Mouse (Mus musculus): ENCODE results near the gene Tmc1.

Tmc1 gene

GRCm38 (mm10) chr19:20799460-20799859 lies 154.5 kb downstream of the Tmc1 start:
- in situ Hi-C loops (cut with MboI, MseI), result loop anchor here (10.0 kb wide), 2 partner anchors 365 to 765 kb away; no protein-coding TSS in a partner anchor

GRCm38 (mm10) chr19:20797558-20798101 lies 156.4 kb downstream of the Tmc1 start:
- in situ Hi-C loops (cut with MboI, MseI), result loop anchor here (10.0 kb wide), 2 partner anchors 367 to 767 kb away; no protein-coding TSS in a partner anchor

- in situ Hi-C loops (cut with MboI, MseI), result loop anchor here (10.0 kb wide), 2 partner anchors 369 to 769 kb away; no protein-coding TSS in a partner anchor
Measured at GRCm38 (mm10) chr19:20796001-20796400, 158.0 kb downstream of the Tmc1 start.

- in situ Hi-C loops (cut with MboI, MseI), result loop anchor here (10.0 kb wide), 2 partner anchors 370 to 770 kb away; no protein-coding TSS in a partner anchor
Measured at GRCm38 (mm10) chr19:20794999-20795398, 159.0 kb downstream of the Tmc1 start.

GRCm38 (mm10) chr19:20792811-20793210 lies 161.2 kb downstream of the Tmc1 start:
- in situ Hi-C loops (cut with MboI, MseI), result loop anchor here (10.0 kb wide), 2 partner anchors 372 to 772 kb away; no protein-coding TSS in a partner anchor

- in situ Hi-C loops (cut with MboI, MseI), result no loop called here
Measured at GRCm38 (mm10) chr19:20787289-20787688, 166.7 kb downstream of the Tmc1 start.

GRCm38 (mm10) chr19:20775681-20776080 lies 178.3 kb downstream of the Tmc1 start:
- in situ Hi-C loops (cut with MboI, MseI), result loop anchor here in 1 of 2 experiments (5.0 kb wide), 1 partner anchor 103 kb away; no protein-coding TSS in a partner anchor

GRCm38 (mm10) chr19:20773941-20774340 lies 180.1 kb downstream of the Tmc1 start:
- in situ Hi-C loops (cut with MboI, MseI), result no loop called here

GRCm38 (mm10) chr19:20764214-20764613 lies 189.8 kb downstream of the Tmc1 start:
- in situ Hi-C loops (cut with MboI, MseI), result loop anchor here in 1 of 2 experiments (5.0 kb wide), 1 partner anchor 417 kb away; no protein-coding TSS in a partner anchor

GRCm38 (mm10) chr19:20761675-20762426 lies 192.2 kb downstream of the Tmc1 start:
- in situ Hi-C loops (cut with MboI, MseI), result loop anchor here in 1 of 2 experiments (5.0 kb wide), 1 partner anchor 415 kb away; no protein-coding TSS in a partner anchor

GRCm38 (mm10) chr19:20761119-20761518 lies 192.9 kb downstream of the Tmc1 start:
- in situ Hi-C loops (cut with MboI, MseI), result loop anchor here in 1 of 2 experiments (5.0 kb wide), 1 partner anchor 414 kb away; no protein-coding TSS in a partner anchor

- in situ Hi-C loops (cut with MboI, MseI), result loop anchor here in 1 of 2 experiments (10.0 kb wide), 1 partner anchor 1640 kb away; no protein-coding TSS in a partner anchor
Measured at GRCm38 (mm10) chr19:20744630-20745029, 209.4 kb downstream of the Tmc1 start.
